Mouse (Mus musculus) ES-E14 (cell line): ENCODE measurements at regions not wholly inside any gene's neighbourhood (a gene's known extent, or its start where the extent isn't known, plus 50 kb on each side); places are given as distances from the start of the nearest gene placed in this dataset.

Source experiments
- HCFC1 ChIP-seq: IDR thresholded peaks from 2 replicates; pipeline ENCODE4 v1.6.1; 2012; ENCODE audit warnings: low read length, inconsistent platforms, borderline replicate concordance; ENCODE audit not compliant: insufficient read depth
- ZC3H11A ChIP-seq: IDR thresholded peaks from 2 replicates; pipeline ENCODE4 v1.6.1; 2012; ENCODE audit warnings: low read depth, mild to moderate bottlenecking, inconsistent platforms, low read length, borderline replicate concordance
- ZNF384 ChIP-seq: IDR thresholded peaks from 2 replicates; pipeline ENCODE4 v1.6.1; 2012; ENCODE audit warnings: low read depth, low read length, inconsistent platforms

GRCm38 (mm10) chr9:23009462-23010183 lies 213.3 kb upstream of the Bmper start:
- TF ChIP-seq ZNF384 = no peak
- no peak for TF ChIP-seq HCFC1
- TF ChIP-seq ZC3H11A = no peak
